Mouse (Mus musculus): ENCODE data around the gene Hoxb2.

The Hoxb2 gene

GRCm38 (mm10) chr11:96316696-96317607 is 33.4 kb upstream of the Hoxb2 start:
- DNase-seq (ENCODE audit: low read depth, low spot score), result no peak

- DNase-seq (ENCODE audit: low read depth, low spot score), result no peak
These were observed 32.5 kb upstream of the Hoxb2 start, which contains the start of gene Hoxb4 for GRCm38 (mm10) chr11:96317608-96318367. TSS of gene Hoxb4 (plus strand) at chr11:96318267.

- no peak for DNase-seq (ENCODE audit: low read depth, low spot score)
These were observed 31.8 kb upstream of the Hoxb2 start for GRCm38 (mm10) chr11:96318368-96319070.

- DNase-seq (ENCODE audit: low read depth, low spot score), result no peak
These were observed 31.0 kb upstream of the Hoxb2 start for GRCm38 (mm10) chr11:96319071-96319902.

GRCm38 (mm10) chr11:96319910-96320309 is 30.4 kb upstream of the Hoxb2 start:
- DNase-seq (ENCODE audit: low read depth, low spot score), result no peak

- no peak for DNase-seq (ENCODE audit: low read depth, low spot score)
These were observed 29.6 kb upstream of the Hoxb2 start for GRCm38 (mm10) chr11:96320688-96321087.

GRCm38 (mm10) chr11:96321846-96322245 is 28.5 kb upstream of the Hoxb2 start:
- DNase-seq (ENCODE audit: low read depth, low spot score), result no peak

GRCm38 (mm10) chr11:96322738-96323137 is 27.6 kb upstream of the Hoxb2 start:
- DNase-seq (ENCODE audit: low read depth, low spot score), result no peak

GRCm38 (mm10) chr11:96323154-96323553 is 27.2 kb upstream of the Hoxb2 start, which contains the start of gene Hoxb3:
TSS of gene Hoxb3 (plus strand) at chr11:96323326.
- DNase-seq (ENCODE audit: low read depth, low spot score), result no peak

- DNase-seq (ENCODE audit: low read depth, low spot score), result no peak
These were observed 26.2 kb upstream of the Hoxb2 start for GRCm38 (mm10) chr11:96324125-96324524.

- no peak for DNase-seq (ENCODE audit: low read depth, low spot score)
These were observed 25.4 kb upstream of the Hoxb2 start for GRCm38 (mm10) chr11:96324965-96325364.

- DNase-seq (ENCODE audit: low read depth, low spot score), result no peak
These were observed 24.5 kb upstream of the Hoxb2 start for GRCm38 (mm10) chr11:96325747-96326212.

GRCm38 (mm10) chr11:96326705-96327104 is 23.6 kb upstream of the Hoxb2 start:
- DNase-seq (ENCODE audit: low read depth, low spot score), result no peak

GRCm38 (mm10) chr11:96327122-96327521 is 23.2 kb upstream of the Hoxb2 start:
- DNase-seq (ENCODE audit: low read depth, low spot score), result no peak

- DNase-seq (ENCODE audit: low read depth, low spot score), result no peak
These were observed 22.6 kb upstream of the Hoxb2 start for GRCm38 (mm10) chr11:96327750-96328149.

- no peak for DNase-seq (ENCODE audit: low read depth, low spot score)
These were observed 21.7 kb upstream of the Hoxb2 start for GRCm38 (mm10) chr11:96328605-96329004.

- no peak for DNase-seq (ENCODE audit: low read depth, low spot score)
These were observed 18.2 kb upstream of the Hoxb2 start for GRCm38 (mm10) chr11:96332105-96332504.

- no peak for DNase-seq (ENCODE audit: low read depth, low spot score)
These were observed 17.7 kb upstream of the Hoxb2 start for GRCm38 (mm10) chr11:96332618-96333032.

- no peak for DNase-seq (ENCODE audit: low read depth, low spot score)
These were observed 16.9 kb upstream of the Hoxb2 start for GRCm38 (mm10) chr11:96333241-96334001.

GRCm38 (mm10) chr11:96334002-96334364 is 16.3 kb upstream of the Hoxb2 start:
- no peak for DNase-seq (ENCODE audit: low read depth, low spot score)

Measured in retina, postnatal 7 days (tissue).